Mouse (Mus musculus) small intestine, adult 2 months (tissue): ENCODE measurements around the gene Ccdc182. TPM values are rescaled to one million over a fixed set of nuclear protein-coding genes. Genes with fewer than 3 reads are reported as not detected.

ENCODE experiments used
- H3K27ac ChIP-seq: fragments of 200-500 bp; 2 replicates; pipeline ENCODE4 v1.5.1; 2012; ENCODE audit warnings: low read depth, low read length, control low read depth, inconsistent platforms; ENCODE audit not compliant: insufficient read depth
- H3K27me3 ChIP-seq: fragments of 200-500 bp; 2 replicates; pipeline ENCODE4 v1.6.1; 2012; ENCODE audit warnings: mild to moderate bottlenecking, moderate library complexity, low read length, inconsistent platforms; ENCODE audit not compliant: control insufficient read depth, insufficient read depth
- H3K36me3 ChIP-seq: fragments of 200-500 bp; 2 replicates; pipeline ENCODE4 v1.6.1; 2012; ENCODE audit warnings: mild to moderate bottlenecking, low read length, control low read depth, inconsistent platforms; ENCODE audit not compliant: control insufficient read depth, insufficient read depth
- H3K4me1 ChIP-seq: fragments of 200-500 bp; 2 replicates; pipeline ENCODE4 v1.6.1; 2012; ENCODE audit warnings: low read length, inconsistent platforms, mixed read lengths; ENCODE audit not compliant: control insufficient read depth, insufficient read depth, insufficient read length
- H3K4me3 ChIP-seq: fragments of 200-500 bp; 2 replicates; pipeline ENCODE4 v1.5.1; 2012; ENCODE audit warnings: low read depth, mild to moderate bottlenecking, control low read depth, inconsistent platforms, low read length, moderate library complexity
- CTCF ChIP-seq: fragments of 200-500 bp; IDR thresholded peaks from 2 replicates; pipeline ENCODE4 v1.5.1; 2012; ENCODE audit warnings: low read depth, mild to moderate bottlenecking, control low read depth, inconsistent platforms, low read length, moderate library complexity, mixed read lengths; ENCODE audit not compliant: insufficient replicate concordance, insufficient read length; ENCODE audit errors: extremely low read depth
- POLR2A ChIP-seq: fragments of 200-500 bp; IDR thresholded peaks from 2 replicates; pipeline ENCODE4 v1.6.1; 2012; ENCODE audit warnings: low read depth, mild to moderate bottlenecking, control low read depth, inconsistent platforms, low read length, moderate library complexity
- WGBS: fragments of 180-500 bp; shearing (Covaris S2); methylation state at CpG from one replicate; pipeline ENCODE4 v1.1.7; 2018; 5-methylcytosine and 5-hydroxymethylcytosine counted together
- polyA plus RNA-seq: library from polyadenylated mRNA; depleted of rRNA; stranded (reverse); fragments of >200 nt; gene quantifications from 2 replicates; pipeline ENCODE4 v1.2.3, GENCODE M21; 2012; rRNA removed

Ccdc182 gene
- not detected in 2 replicates for polyA plus RNA-seq

DNA sequence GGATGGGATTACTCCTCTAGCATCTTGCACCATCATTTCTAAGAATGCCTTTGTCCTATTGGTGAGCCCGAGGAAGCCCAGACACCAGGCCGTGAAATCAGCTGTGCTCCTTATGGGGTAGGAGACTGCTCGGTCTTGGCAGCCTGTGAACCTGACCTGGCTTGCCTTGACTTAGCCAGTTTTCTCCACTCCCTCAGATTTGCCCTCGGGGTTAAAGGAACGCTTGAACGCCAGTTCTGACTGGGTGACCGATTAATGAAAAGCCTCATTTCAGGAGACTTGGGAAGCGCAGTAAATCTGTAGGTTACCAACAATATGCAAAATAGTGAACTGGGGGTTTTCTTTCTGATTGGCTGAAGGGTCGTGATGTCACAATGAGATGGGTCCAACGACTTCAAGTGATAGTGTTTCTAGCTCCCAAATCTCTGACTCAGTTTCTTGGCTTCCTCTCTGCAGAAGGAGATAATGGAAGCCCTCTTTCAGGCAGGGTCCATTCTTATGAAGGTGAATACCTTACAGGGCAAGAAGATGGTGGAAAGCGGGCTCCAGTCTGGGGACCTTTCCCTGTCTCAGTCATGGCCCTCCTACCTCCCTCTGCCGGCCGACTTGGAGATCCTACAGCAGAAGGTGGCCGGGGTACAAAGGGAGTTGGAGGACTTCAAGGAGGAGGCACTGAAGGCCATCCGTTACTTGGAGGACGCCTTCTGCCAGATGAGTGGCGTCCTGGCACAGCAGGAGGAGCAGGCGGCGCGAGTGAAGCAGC, at the start of gene Ccdc182:
Gene Ccdc182 (plus strand): TSS at position 428 of the 763 bp plus-strand sequence.
- H3K27me3 ChIP-seq: no peaks in the 10 kb centered on the region
- H3K4me3 ChIP-seq: no peak within 1 kb of the TSS
- no peaks in the 10 kb centered on the region for H3K4me1 ChIP-seq
- H3K27ac ChIP-seq: no peak within 1 kb of the TSS
- 75% methylated on average over 20 of the region's 20 CpGs for WGBS
- TF ChIP-seq POLR2A (no peak), CTCF (no peak)
- no peaks in the 10 kb centered on the region for H3K36me3 ChIP-seq

DNA sequence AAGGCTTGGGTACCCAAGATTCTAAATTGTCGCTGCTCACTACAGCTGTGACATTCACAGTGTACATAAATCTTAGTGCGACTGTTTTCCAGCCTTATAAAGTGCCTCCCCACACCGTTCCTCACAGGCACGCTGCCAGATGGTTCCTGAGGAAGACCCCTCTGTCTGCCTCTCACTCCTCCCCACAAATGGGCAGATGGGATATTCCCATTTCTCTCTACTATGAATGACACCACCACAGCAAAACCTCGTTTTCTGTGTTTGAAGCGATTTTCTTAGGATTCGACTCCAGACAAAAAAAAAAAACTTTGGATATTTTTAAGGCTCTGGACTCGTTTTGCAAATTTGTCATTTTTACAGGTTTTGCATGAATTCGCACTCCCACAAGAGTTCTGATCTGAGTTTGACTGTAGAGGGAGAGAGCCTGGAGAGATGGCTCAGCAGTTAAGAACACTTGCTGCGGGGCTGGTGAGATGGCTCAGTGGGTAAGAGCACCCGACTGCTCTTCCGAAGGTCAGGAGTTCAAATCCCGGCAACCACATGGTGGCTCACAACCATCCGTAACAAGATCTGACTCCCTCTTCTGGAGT, 48.2 kb upstream of the Ccdc182 start:
- Histone ChIP-seq H3K27me3 (no peaks in the 10 kb centered on the region), H3K27ac (no peak overlapping the region), H3K4me3 (no peak overlapping the region), H3K4me1 (no peaks in the 10 kb centered on the region), H3K36me3 (no peaks in the 10 kb centered on the region)
- WGBS: 87% methylated on average over 14 of the region's 14 CpGs
- TF ChIP-seq POLR2A (no peak), CTCF (no peak)

DNA sequence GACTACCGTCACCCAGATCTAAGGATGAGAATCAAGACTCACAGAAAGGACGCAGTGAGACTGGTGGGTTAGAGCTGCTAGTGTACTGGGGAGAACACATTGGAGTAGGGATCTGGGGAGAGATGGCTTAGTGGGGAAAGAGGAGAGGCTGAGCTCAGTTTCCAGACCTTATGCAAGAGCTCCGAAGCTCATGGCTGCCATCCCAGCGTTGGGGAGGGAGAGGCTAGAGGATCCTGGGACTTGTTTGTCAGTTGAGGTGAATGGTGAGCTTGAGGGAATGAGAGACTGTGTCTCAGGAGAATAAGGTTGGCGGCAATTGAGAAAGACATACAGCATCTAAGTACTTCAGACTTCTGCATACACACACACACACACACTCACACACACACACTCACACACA, 45.2 kb upstream of the Ccdc182 start:
- H3K27ac ChIP-seq: no peak overlapping the region
- no peaks in the 10 kb centered on the region for H3K36me3 ChIP-seq
- no peaks in the 10 kb centered on the region; the same call in 1 of the 2 replicates for H3K4me1 ChIP-seq
- H3K27me3 ChIP-seq: no peaks in the 10 kb centered on the region
- 74% methylated on average over 5 of the region's 5 CpGs for WGBS
- H3K4me3 ChIP-seq: no peak overlapping the region
- no peak for TF ChIP-seq CTCF
- no peak for TF ChIP-seq POLR2A

DNA sequence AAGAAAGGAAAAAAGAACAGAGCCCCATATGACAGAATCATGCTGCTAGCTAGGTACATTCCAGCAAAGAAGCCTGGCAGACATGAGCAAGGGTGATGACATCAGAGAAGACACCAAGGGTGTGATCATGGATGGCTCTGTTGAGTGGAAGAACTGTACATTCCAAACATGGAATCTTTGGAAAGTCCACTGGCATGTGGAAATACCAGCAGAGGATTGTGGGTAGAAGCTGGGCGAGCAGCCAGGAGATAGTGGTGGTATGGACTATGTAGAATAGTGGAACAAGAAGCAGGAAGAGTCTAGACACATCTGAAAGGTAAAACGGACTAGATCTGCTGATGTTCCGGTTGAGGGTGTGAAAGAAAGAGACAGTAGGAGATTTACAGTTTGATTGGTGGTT, 43.3 kb upstream of the Ccdc182 start:
- Histone ChIP-seq H3K4me3 (no peak overlapping the region), H3K27me3 (no peaks in the 10 kb centered on the region), H3K4me1 (no peaks in the 10 kb centered on the region; the same call in 1 of the 2 replicates), H3K36me3 (no peaks in the 10 kb centered on the region), H3K27ac (no peak overlapping the region)
- TF ChIP-seq POLR2A: no peak
- no peak for TF ChIP-seq CTCF
- 12% methylated on average over 3 of the region's 3 CpGs for WGBS

DNA sequence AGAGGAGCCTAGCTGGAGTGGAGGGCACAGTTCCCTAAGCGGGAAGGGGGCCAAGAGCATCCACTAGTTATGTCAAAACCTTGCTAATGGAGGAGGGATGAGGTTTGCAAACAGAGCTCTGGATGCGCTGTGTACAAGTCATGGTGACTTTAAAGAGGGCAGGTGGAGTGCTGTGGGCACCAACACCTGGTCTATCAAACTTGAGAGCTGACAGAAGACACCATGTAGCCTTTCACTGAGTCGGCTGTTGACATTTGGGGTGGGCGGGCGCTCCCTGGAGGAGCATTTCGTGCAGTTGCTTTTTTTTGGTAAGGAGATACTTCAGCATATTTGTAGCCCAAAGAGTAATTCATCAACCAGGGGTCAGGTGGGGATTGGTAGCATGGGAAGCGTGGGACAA, 42.6 kb upstream of the Ccdc182 start:
- Histone ChIP-seq H3K27ac (no peak overlapping the region), H3K4me1 (no peaks in the 10 kb centered on the region; the same call in 1 of the 2 replicates), H3K27me3 (no peaks in the 10 kb centered on the region), H3K4me3 (no peak overlapping the region), H3K36me3 (no peaks in the 10 kb centered on the region)
- 76% methylated on average over 7 of the region's 7 CpGs for WGBS
- TF ChIP-seq POLR2A (no peak), CTCF (no peak)

DNA sequence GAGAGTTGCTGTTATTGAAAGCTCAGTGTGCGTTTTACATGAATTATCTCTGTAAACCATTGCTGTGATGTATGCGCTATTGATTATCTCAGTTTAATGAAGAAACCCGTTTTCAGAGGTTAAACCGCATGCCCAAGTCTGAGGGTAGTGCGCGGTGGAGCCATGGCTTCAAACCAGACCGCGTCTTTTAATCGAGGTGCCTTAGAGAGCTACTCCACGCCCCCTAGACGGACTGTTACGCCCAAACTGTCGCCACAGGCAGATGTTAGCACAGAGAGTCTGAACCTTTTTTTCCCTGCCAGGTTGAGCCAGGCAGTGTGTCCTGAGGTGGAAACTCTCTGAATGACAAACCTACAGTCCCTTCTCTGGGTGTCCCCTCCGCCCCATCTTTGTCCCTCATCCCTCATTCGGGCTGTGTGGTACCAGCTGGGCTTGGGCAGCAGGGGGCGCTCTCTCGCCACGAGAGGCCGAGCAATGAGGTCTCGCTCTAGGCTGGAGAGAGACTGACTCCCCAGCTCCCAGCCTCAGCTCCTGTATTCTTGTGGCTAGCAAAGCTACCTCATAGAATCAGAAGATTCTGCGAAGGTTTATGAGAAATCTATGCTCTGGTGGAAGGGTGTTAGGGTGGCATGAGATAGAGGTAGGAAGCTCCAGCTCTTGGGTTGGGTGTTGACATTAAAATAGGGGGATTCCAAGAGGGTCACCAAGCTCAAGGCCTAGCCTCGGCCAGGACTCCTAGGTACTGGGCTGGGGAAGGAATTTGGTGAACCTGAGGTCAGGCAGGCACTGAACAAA, 41.7 kb upstream of the Ccdc182 start:
- H3K4me1 ChIP-seq: no peaks in the 10 kb centered on the region; the same call in 1 of the 2 replicates
- H3K27ac ChIP-seq: no peak overlapping the region
- no peaks in the 10 kb centered on the region for H3K27me3 ChIP-seq
- TF ChIP-seq POLR2A: no peak
- peak; percentile 97 for TF ChIP-seq CTCF
- WGBS: 14% methylated on average over 22 of the region's 22 CpGs
- H3K36me3 ChIP-seq: no peaks in the 10 kb centered on the region
- H3K4me3 ChIP-seq: no peak overlapping the region
